Mouse (Mus musculus) hindbrain, embryonic 13.5 days (tissue): ENCODE measurements around the gene Aloxe3. TPM values are rescaled to one million over a fixed set of nuclear protein-coding genes. Genes with fewer than 3 reads are reported as not detected.

Experiments used
- ATAC-seq: fragments of 200-750 bp; cut with Nextera tagmentation; 2 replicates; pipeline ENCODE4 v1.8.0; 2017; ENCODE audit warnings: moderate TSS enrichment; ENCODE audit not compliant: low FRiP score
- H3K27ac ChIP-seq: fragments of 300-500 bp; sonication (generic); 2 replicates; pipeline ENCODE4 v1.5.1; 2015; ENCODE audit warnings: inconsistent platforms, mild to moderate bottlenecking, moderate library complexity
- H3K27me3 ChIP-seq: fragments of 300-500 bp; sonication (generic); 2 replicates; pipeline ENCODE4 v1.6.1; 2015; ENCODE audit warnings: mild to moderate bottlenecking, inconsistent platforms
- H3K36me3 ChIP-seq: fragments of 300-500 bp; sonication (generic); 2 replicates; pipeline ENCODE4 v1.6.1; 2015; ENCODE audit warnings: mild to moderate bottlenecking, inconsistent platforms
- H3K4me1 ChIP-seq: fragments of 300-500 bp; sonication (generic); replicated peaks from 2 replicates; pipeline ENCODE4 v1.6.1; 2015; ENCODE audit warnings: inconsistent platforms
- H3K4me2 ChIP-seq: fragments of 300-500 bp; sonication (generic); 2 replicates; pipeline ENCODE4 v1.6.1; 2015; ENCODE audit warnings: inconsistent platforms, mild to moderate bottlenecking, moderate library complexity
- H3K4me3 ChIP-seq: fragments of 300-500 bp; sonication (generic); 2 replicates; pipeline ENCODE4 v1.5.1; 2015; ENCODE audit warnings: mild to moderate bottlenecking, inconsistent platforms
- H3K9ac ChIP-seq: fragments of 300-500 bp; sonication (generic); 2 replicates; pipeline ENCODE4 v1.6.1; 2015; ENCODE audit warnings: mild to moderate bottlenecking, inconsistent platforms
- H3K9me3 ChIP-seq: fragments of 300-500 bp; sonication (generic); 2 replicates; pipeline ENCODE4 v1.6.1; 2016; ENCODE audit warnings: inconsistent platforms
- WGBS: fragments of 180-500 bp; shearing (Covaris S2); methylation state at CpG from one replicate; pipeline ENCODE4 v1.1.7; 2015; 5-methylcytosine and 5-hydroxymethylcytosine counted together
- polyA plus RNA-seq: library from polyadenylated mRNA; unstranded; fragments of >200 nt; fragmentation: Nextera tagmentation; extraction: Ambion mirVana; gene quantifications from 2 replicates; pipeline ENCODE4 v1.2.1, GENCODE M21; 2015

Gene Aloxe3
- polyA plus RNA-seq, 1 experiment from 2014 or later = 0.71 TPM

GRCm38 (mm10) chr11:69174722-69175121 is 49.0 kb downstream of the Aloxe3 start:
- H3K4me2 ChIP-seq = no peak overlapping the region
- no peaks in the 10 kb centered on the region for H3K4me1 ChIP-seq
- H3K9me3 ChIP-seq = no peaks in the 10 kb centered on the region
- H3K27ac ChIP-seq = no peak overlapping the region
- no peak overlapping the region for H3K9ac ChIP-seq
- no peak overlapping the region for H3K4me3 ChIP-seq
- no peaks in the 10 kb centered on the region for H3K27me3 ChIP-seq
- WGBS = 93% methylated on average over 7 of the region's 7 CpGs
- ATAC-seq = no peak
- no peaks in the 10 kb centered on the region for H3K36me3 ChIP-seq

GRCm38 (mm10) chr11:69178525-69178924 is 52.8 kb downstream of the Aloxe3 start:
- 84% methylated on average over 3 of the region's 3 CpGs for WGBS
- Histone ChIP-seq H3K4me3 (no peak overlapping the region), H3K27me3 (no peaks in the 10 kb centered on the region), H3K9ac (no peak overlapping the region), H3K4me1 (no peaks in the 10 kb centered on the region), H3K36me3 (no peaks in the 10 kb centered on the region), H3K9me3 (no peaks in the 10 kb centered on the region), H3K27ac (no peak overlapping the region), H3K4me2 (no peak overlapping the region)
- no peak for ATAC-seq

GRCm38 (mm10) chr11:69179512-69179911 is 53.8 kb downstream of the Aloxe3 start:
- Histone ChIP-seq H3K27me3 (no peaks in the 10 kb centered on the region), H3K4me2 (no peak overlapping the region), H3K4me3 (no peak overlapping the region), H3K27ac (no peak overlapping the region), H3K9me3 (no peaks in the 10 kb centered on the region), H3K4me1 (no peaks in the 10 kb centered on the region), H3K9ac (no peak overlapping the region), H3K36me3 (no peaks in the 10 kb centered on the region)
- no peak for ATAC-seq
- WGBS = 57% methylated on average over 3 of the region's 3 CpGs

GRCm38 (mm10) chr11:69180120-69180519 is 54.4 kb downstream of the Aloxe3 start:
- Histone ChIP-seq H3K9me3 (no peaks in the 10 kb centered on the region), H3K9ac (no peak overlapping the region), H3K4me2 (no peak overlapping the region), H3K27me3 (no peaks in the 10 kb centered on the region), H3K4me3 (no peak overlapping the region), H3K4me1 (no peaks in the 10 kb centered on the region), H3K27ac (no peak overlapping the region), H3K36me3 (no peaks in the 10 kb centered on the region)
- 81% methylated on average over 4 of the region's 4 CpGs for WGBS
- no peak for ATAC-seq

GRCm38 (mm10) chr11:69185031-69185430 is 59.3 kb downstream of the Aloxe3 start:
- Histone ChIP-seq H3K36me3 (no peaks in the 10 kb centered on the region), H3K4me2 (no peak overlapping the region), H3K9me3 (no peaks in the 10 kb centered on the region), H3K9ac (no peak overlapping the region), H3K27me3 (no peaks in the 10 kb centered on the region), H3K4me1 (no peaks in the 10 kb centered on the region), H3K27ac (no peak overlapping the region), H3K4me3 (no peak overlapping the region)
- no peak for ATAC-seq
- 84% methylated on average over 5 of the region's 5 CpGs for WGBS

- Histone ChIP-seq H3K27ac (no peak overlapping the region), H3K9me3 (no peaks in the 10 kb centered on the region), H3K4me2 (no peak overlapping the region), H3K27me3 (no peaks in the 10 kb centered on the region), H3K9ac (no peak overlapping the region), H3K4me3 (no peak overlapping the region), H3K4me1 (no peaks in the 10 kb centered on the region), H3K36me3 (no peaks in the 10 kb centered on the region)
- no peak for ATAC-seq
- WGBS = 87% methylated on average over 6 of the region's 6 CpGs
Measured at GRCm38 (mm10) chr11:69185936-69186335, 60.2 kb downstream of the Aloxe3 start.

GRCm38 (mm10) chr11:69192840-69193239 is 67.1 kb downstream of the Aloxe3 start:
- H3K4me1 ChIP-seq = peaks cover 11% of the 10 kb centered on the region
- ATAC-seq = no peak
- no peaks in the 10 kb centered on the region for H3K9me3 ChIP-seq
- no peak overlapping the region for H3K27ac ChIP-seq
- H3K27me3 ChIP-seq = peaks cover 29% of the 10 kb centered on the region
- H3K9ac ChIP-seq = no peak overlapping the region
- no peaks in the 10 kb centered on the region for H3K36me3 ChIP-seq
- WGBS = 5% methylated on average over 1 of the region's 1 CpGs
- no peak overlapping the region for H3K4me2 ChIP-seq
- H3K4me3 ChIP-seq = no peak overlapping the region

GRCm38 (mm10) chr11:69196766-69197165 is 71.1 kb downstream of the Aloxe3 start:
- Histone ChIP-seq H3K9ac (peak overlapping the region; percentile 51; the same call in 1 of the 2 replicates), H3K9me3 (no peaks in the 10 kb centered on the region), H3K4me3 (peak overlapping the region; percentile 26), H3K36me3 (no peaks in the 10 kb centered on the region), H3K4me1 (peaks cover 11% of the 10 kb centered on the region), H3K4me2 (peak overlapping the region; percentile 51), H3K27ac (no peak overlapping the region), H3K27me3 (peaks cover 41% of the 10 kb centered on the region)
- no peak for ATAC-seq
- 13% methylated on average over 5 of the region's 5 CpGs for WGBS

GRCm38 (mm10) chr11:69197194-69197593 is 71.5 kb downstream of the Aloxe3 start:
- H3K9ac ChIP-seq = peak overlapping the region; percentile 51
- no peak for ATAC-seq
- 2% methylated on average over 14 of the region's 14 CpGs for WGBS
- H3K4me1 ChIP-seq = peaks cover 11% of the 10 kb centered on the region
- peaks cover 41% of the 10 kb centered on the region for H3K27me3 ChIP-seq
- H3K9me3 ChIP-seq = no peaks in the 10 kb centered on the region
- no peak overlapping the region for H3K27ac ChIP-seq
- H3K4me2 ChIP-seq = peak overlapping the region; percentile 51
- H3K4me3 ChIP-seq = peak overlapping the region; percentile 26
- H3K36me3 ChIP-seq = no peaks in the 10 kb centered on the region

- Histone ChIP-seq H3K27me3 (peaks cover 41% of the 10 kb centered on the region), H3K9me3 (no peaks in the 10 kb centered on the region), H3K4me2 (peak within 1 kb of the TSS; percentile 51), H3K9ac (peak within 1 kb of the TSS; percentile 51), H3K36me3 (no peaks in the 10 kb centered on the region), H3K4me1 (peaks cover 11% of the 10 kb centered on the region), H3K27ac (no peak within 1 kb of the TSS), H3K4me3 (peak within 1 kb of the TSS; percentile 26)
- ATAC-seq = no peak
- WGBS = 34% methylated on average over 6 of the region's 6 CpGs
Measured at GRCm38 (mm10) chr11:69197743-69198142, 72.0 kb downstream of the Aloxe3 start, which contains the start of gene Alox8. Gene Alox8, minus strand, starts transcription at chr11:69197843.

Other genes with a start within 250 kb of the Aloxe3 start
- gene Rnf222, start 237.3 kb upstream of the Aloxe3 start, polyA plus RNA-seq = 0.09 TPM in 1 of 2 replicates, not detected in the other
- gene Rpl26, start 224.3 kb upstream of the Aloxe3 start, polyA plus RNA-seq = 684 and 691 TPM in 2 replicates
- 0.60 and 0.84 TPM in 2 replicates for gene Odf4, start 198.8 kb upstream of the Aloxe3 start, polyA plus RNA-seq
- gene Arhgef15, start 168.4 kb upstream of the Aloxe3 start, polyA plus RNA-seq = 14.3 and 16.2 TPM in 2 replicates
- 1.5 TPM in 2 replicates for gene Slc25a35, start 157.8 kb upstream of the Aloxe3 start, polyA plus RNA-seq
- 24.7 and 26.7 TPM in 2 replicates for gene Rangrf, start 150.7 kb upstream of the Aloxe3 start, polyA plus RNA-seq
- gene Pfas, start 117.4 kb upstream of the Aloxe3 start, polyA plus RNA-seq = 19.1 and 20.4 TPM in 2 replicates
- 49.4 and 49.9 TPM in 2 replicates for gene Ctc1, start 110.0 kb upstream of the Aloxe3 start, polyA plus RNA-seq
- 31.7 and 34.2 TPM in 2 replicates for gene Aurkb, start 80.2 kb upstream of the Aloxe3 start, polyA plus RNA-seq
- 13.4 and 15.2 TPM in 2 replicates for gene Borcs6, start 66.2 kb upstream of the Aloxe3 start, polyA plus RNA-seq
- 28.7 and 41.0 TPM in 2 replicates for gene Tmem107, start 55.1 kb upstream of the Aloxe3 start, polyA plus RNA-seq
- 217 and 227 TPM in 2 replicates for gene Vamp2, start 37.4 kb upstream of the Aloxe3 start, polyA plus RNA-seq
- gene Per1, start 30.7 kb upstream of the Aloxe3 start, polyA plus RNA-seq = 7.4 and 9.4 TPM in 2 replicates
- 0.26 and 0.35 TPM in 2 replicates for gene Hes7, start 5.5 kb upstream of the Aloxe3 start, polyA plus RNA-seq
- gene 9130213A22Rik, start 3.3 kb upstream of the Aloxe3 start, polyA plus RNA-seq = 0.13 and 0.25 TPM in 2 replicates
- 0.29 and 0.31 TPM in 2 replicates for gene Alox12b, start 31.1 kb downstream of the Aloxe3 start, polyA plus RNA-seq
- 0.12 and 0.16 TPM in 2 replicates for gene Alox8, start 71.9 kb downstream of the Aloxe3 start, polyA plus RNA-seq
- gene Gucy2e, start 111.1 kb downstream of the Aloxe3 start, polyA plus RNA-seq = 0.21 and 0.30 TPM in 2 replicates
- gene Cntrob, start 197.9 kb downstream of the Aloxe3 start, polyA plus RNA-seq = 22.6 and 24.4 TPM in 2 replicates
- 204 and 210 TPM in 2 replicates for gene Trappc1, start 198.1 kb downstream of the Aloxe3 start, polyA plus RNA-seq
- 4.2 and 5.1 TPM in 2 replicates for gene Kcnab3, start 200.4 kb downstream of the Aloxe3 start, polyA plus RNA-seq
- 163 and 166 TPM in 2 replicates for gene Rnf227, start 214.6 kb downstream of the Aloxe3 start, polyA plus RNA-seq
- 92.4 and 93.5 TPM in 2 replicates for gene Chd3, start 243.5 kb downstream of the Aloxe3 start, polyA plus RNA-seq